Mouse (Mus musculus) testis, postnatal 10 days (tissue): ENCODE measurements at regions not wholly inside any gene's neighbourhood (a gene's known extent, or its start where the extent isn't known, plus 50 kb on each side); places are given as distances from the start of the nearest gene placed in this dataset.

ENCODE experiments used
- DNase-seq: peaks from one replicate; pipeline ENCODE4 v3.0.0; 2021; ENCODE audit warnings: low spot score

GRCm38 (mm10) chr13:94708786-94709185 lies 79.9 kb upstream of the Tbca start:
- no peak for DNase-seq

- peak; percentile 50 for DNase-seq
Measured at GRCm38 (mm10) chr13:94709691-94710573, 78.8 kb upstream of the Tbca start.

DNA sequence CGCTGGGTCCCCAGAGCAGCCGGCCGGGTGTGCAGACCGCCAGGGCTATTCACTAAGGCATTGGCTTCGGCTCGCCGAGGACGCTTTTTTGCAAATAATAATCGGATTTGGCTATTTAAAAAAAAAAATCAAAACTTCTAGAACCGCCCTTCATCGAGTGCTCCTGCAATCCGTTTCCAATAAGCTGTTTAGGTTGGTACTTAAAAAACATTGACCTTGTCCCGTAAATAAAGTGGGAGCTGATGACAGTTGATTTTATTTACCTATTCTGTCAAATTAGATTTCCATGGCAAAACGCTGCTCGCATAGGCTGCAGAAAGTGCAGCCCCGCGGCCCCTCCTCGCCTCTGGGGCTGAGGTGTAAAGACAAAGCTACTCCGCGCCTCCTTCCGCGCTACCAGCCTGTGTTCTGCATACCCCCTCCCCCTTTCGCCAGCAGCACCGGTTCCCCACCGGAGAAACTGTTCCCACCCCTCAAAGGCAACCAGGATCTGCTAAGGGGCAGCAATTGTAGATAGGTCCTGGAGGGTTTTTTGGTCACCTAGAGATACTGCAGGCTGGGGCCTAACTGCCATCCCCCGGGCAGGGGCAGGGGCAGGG lies 78.0 kb upstream of the Tbca start:
- no peak for DNase-seq

- DNase-seq, result no peak
Measured at GRCm38 (mm10) chr13:94713451-94713850, 75.3 kb upstream of the Tbca start.

DNA sequence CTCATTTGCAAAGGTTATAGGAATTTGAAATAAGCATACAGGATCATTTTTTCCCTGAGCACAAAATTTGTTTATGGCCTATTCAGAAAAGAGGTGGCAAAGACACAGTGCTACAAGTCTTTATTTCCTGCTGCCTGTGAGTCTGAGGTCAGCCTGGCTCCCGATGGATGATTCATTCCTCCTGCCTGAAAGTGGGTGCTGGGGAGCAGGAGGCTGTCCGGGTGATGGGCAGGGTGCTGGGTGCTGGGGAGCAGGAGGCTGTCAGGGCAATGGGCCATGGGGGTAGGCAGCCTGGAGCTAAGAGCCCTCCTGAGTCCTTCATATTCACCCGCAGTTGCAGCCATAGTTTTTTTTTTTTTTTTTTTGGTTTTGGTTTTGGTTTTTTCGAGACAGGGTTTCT lies 67.1 kb upstream of the Tbca start:
- no peak for DNase-seq
